Mouse (Mus musculus) liver, adult 2 months (tissue): Measurements from ENCODE around the gene Tmem150b. TPM values are rescaled to one million over a fixed set of nuclear protein-coding genes. Genes with fewer than 3 reads are reported as not detected.
A peak's percentile ranks its signal among the peaks of the same experiment; 100 is the strongest.

Experiments
- DNase-seq: peaks from one replicate; pipeline ENCODE4 v3.0.0-alpha.2; 2011; ENCODE audit warnings: low read depth, low spot score; ENCODE audit errors: extremely low read depth
- H3K27ac ChIP-seq: fragments of 200-500 bp; replicated peaks from 2 replicates; pipeline ENCODE4 v1.5.1; 2012; ENCODE audit warnings: low read depth, mild to moderate bottlenecking, control low read depth, inconsistent platforms, low read length; ENCODE audit not compliant: insufficient read depth
- H3K27me3 ChIP-seq: fragments of 200-500 bp; 2 replicates; pipeline ENCODE4 v1.6.1; 2012; ENCODE audit warnings: mild to moderate bottlenecking, moderate library complexity, low read length, inconsistent platforms; ENCODE audit not compliant: control insufficient read depth, insufficient read depth
- H3K36me3 ChIP-seq: fragments of 200-500 bp; 2 replicates; pipeline ENCODE4 v1.6.1; 2012; ENCODE audit warnings: low read length, inconsistent platforms; ENCODE audit not compliant: control insufficient read depth, insufficient read depth
- H3K4me1 ChIP-seq: fragments of 200-500 bp; 2 replicates; pipeline ENCODE4 v1.6.1; 2011; ENCODE audit warnings: low read length; ENCODE audit not compliant: control insufficient read depth, insufficient read depth
- H3K4me3 ChIP-seq: fragments of 200-500 bp; 2 replicates; pipeline ENCODE4 v1.5.1; 2011; ENCODE audit warnings: low read depth, mild to moderate bottlenecking, control low read depth, low read length, moderate library complexity; ENCODE audit not compliant: insufficient read depth
- H3K79me2 ChIP-seq: fragments of 200-500 bp; 2 replicates; pipeline ENCODE4 v1.6.1; 2012; ENCODE audit warnings: inconsistent platforms, mild to moderate bottlenecking, low read length, moderate library complexity; ENCODE audit not compliant: control insufficient read depth, insufficient read depth
- H3K9ac ChIP-seq: fragments of 200-500 bp; 2 replicates; pipeline ENCODE4 v1.6.1; 2012; ENCODE audit warnings: low read depth, mild to moderate bottlenecking, control low read depth, inconsistent platforms, low read length
- CTCF ChIP-seq: fragments of 200-500 bp; IDR thresholded peaks from 2 replicates; pipeline ENCODE4 v1.5.1; 2011; ENCODE audit warnings: low read depth, low read length, control low read depth
- POLR2A ChIP-seq: fragments of 200-500 bp; IDR thresholded peaks from 2 replicates; pipeline ENCODE4 v1.6.1; 2011; ENCODE audit warnings: low read length, control low read depth; ENCODE audit not compliant: insufficient read depth; ENCODE audit errors: extremely low read depth
- WGBS: fragments of 180-500 bp; shearing (Covaris S2); methylation state at CpG from one replicate; pipeline ENCODE4 v1.1.7; 2018; 5-methylcytosine and 5-hydroxymethylcytosine counted together
- polyA plus RNA-seq: library from polyadenylated mRNA; depleted of rRNA; stranded (reverse); fragments of >200 nt; gene quantifications from 2 replicates; pipeline ENCODE4 v1.2.3, GENCODE M21; 2012; rRNA removed
- total RNA-seq: library from RNA; depleted of rRNA; stranded (reverse); fragments of >200 nt; gene quantifications from 2 replicates; pipeline ENCODE4 v1.2.3, GENCODE M21; 2014; rRNA removed

The Tmem150b gene
- 0.07 and 0.28 TPM in 2 replicates for total RNA-seq
- polyA plus RNA-seq: 0.19 and 0.44 TPM in 2 replicates

DNA sequence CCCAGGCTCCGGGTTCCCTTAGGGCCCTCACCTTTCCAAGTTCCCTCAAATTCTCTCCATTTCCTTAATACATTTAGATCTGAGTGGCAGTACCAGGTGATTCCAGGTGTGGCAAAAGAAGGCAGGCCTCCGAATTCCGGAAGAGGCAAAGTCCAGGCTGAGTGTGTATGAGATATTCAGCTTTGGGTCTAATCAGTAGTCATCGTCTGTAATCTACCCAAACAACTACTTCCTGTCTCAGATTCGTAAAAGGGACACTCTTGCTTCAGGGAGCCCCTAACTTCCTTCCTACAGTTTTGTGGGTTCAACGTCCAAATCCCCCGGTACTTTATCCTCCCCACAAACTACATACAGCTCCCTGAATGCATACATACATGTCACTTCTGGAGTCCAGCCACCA lies at the start of gene Tmem150b:
TSS of gene Tmem150b (minus strand) at position 81 of the 400 bp plus-strand sequence.
- no peak within 1 kb of the TSS for H3K4me3 ChIP-seq
- DNase-seq: no peak
- H3K4me1 ChIP-seq: no peaks in the 10 kb centered on the region
- H3K36me3 ChIP-seq: no peaks in the 10 kb centered on the region
- peak within 1 kb of the TSS; percentile 60 for H3K27ac ChIP-seq
- TF ChIP-seq POLR2A (no peak), CTCF (no peak)
- H3K9ac ChIP-seq: 0 out of 2 replicates have a peak within 1 kb of the TSS, but pooled peaks have one; percentile 23
- WGBS: 68% methylated on average over 7 of the region's 7 CpGs
- H3K79me2 ChIP-seq: no peaks in the 10 kb centered on the region
- peaks cover 3% of the 10 kb centered on the region; the same call in 1 of the 2 replicates for H3K27me3 ChIP-seq

GRCm38 (mm10) chr7:4771202-4771601 lies 46.2 kb upstream of the Tmem150b start, which contains the start of gene Fam71e2:
Gene Fam71e2 (minus strand): TSS chr7:4771302.
- no peaks in the 10 kb centered on the region for H3K36me3 ChIP-seq
- TF ChIP-seq CTCF (no peak), POLR2A (no peak)
- no peak within 1 kb of the TSS for H3K4me3 ChIP-seq
- H3K9ac ChIP-seq: no peak within 1 kb of the TSS
- H3K4me1 ChIP-seq: no peaks in the 10 kb centered on the region
- WGBS: 77% methylated on average over 5 of the region's 5 CpGs
- no peak within 1 kb of the TSS for H3K27ac ChIP-seq
- H3K79me2 ChIP-seq: no peaks in the 10 kb centered on the region
- H3K27me3 ChIP-seq: 0 out of 2 replicates have a peak, but pooled peaks cover under 1% of the 10 kb centered on the region
- no peak for DNase-seq

DNA sequence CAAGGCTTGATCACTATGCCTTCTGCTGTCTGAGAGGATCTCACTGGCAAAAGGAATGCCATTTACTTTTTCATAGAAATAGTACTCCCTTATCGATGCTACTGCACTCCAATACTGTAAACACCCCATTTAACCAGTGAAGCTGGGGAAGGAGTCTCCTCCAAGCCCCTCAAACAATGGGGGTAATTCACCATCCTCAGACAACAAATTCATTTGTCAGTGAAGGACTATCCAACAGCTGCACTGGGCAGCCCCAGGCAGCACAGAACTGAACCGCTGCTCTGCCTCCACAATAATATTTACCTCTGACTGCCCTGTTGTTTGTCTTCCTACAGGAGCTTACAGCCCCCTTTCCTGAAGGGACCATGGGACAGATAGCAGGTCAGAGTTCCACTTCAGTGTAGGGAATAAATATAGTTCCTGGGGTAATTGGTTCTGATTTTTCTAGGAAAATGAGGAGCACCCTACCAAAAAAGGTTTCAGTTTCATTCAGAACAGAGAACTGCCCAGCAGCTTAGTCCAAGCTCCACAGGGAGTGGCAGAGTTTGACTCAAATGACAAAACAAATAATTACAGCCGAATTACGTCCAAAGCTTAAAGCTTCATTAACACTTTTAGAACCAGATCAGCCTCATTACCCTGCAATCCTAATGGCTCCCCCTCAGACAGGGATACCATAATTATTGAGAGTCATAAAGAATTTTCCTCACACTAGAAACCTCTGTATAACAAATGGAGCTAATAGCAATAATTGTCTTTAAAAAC lies 40.1 kb upstream of the Tmem150b start:
- H3K27ac ChIP-seq: 0 out of 2 replicates have a peak overlapping the region, but pooled peaks have one; percentile 0

DNA sequence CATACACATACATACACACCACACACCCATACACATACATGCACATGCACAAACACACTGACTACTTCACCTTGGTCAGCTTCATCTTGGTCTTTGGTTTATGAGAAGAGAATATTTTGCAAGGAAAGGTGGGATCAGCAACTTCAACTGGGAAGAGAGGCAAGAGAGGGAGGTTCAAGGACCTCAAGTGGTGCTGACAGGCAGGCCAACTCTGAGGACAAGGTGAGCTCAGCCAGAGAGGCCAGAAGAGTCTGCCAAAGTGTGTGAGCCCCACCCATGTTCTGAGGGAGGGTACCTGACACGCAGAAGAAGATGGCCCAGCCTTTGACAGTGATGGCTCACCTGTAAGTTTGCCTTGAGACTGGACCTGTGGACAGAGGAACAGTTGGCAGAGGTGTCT lies 34.6 kb upstream of the Tmem150b start:
- no peaks in the 10 kb centered on the region for H3K27me3 ChIP-seq
- no peak overlapping the region for H3K27ac ChIP-seq
- no peaks in the 10 kb centered on the region for H3K36me3 ChIP-seq
- H3K79me2 ChIP-seq: no peaks in the 10 kb centered on the region
- DNase-seq: no peak
- H3K4me1 ChIP-seq: no peaks in the 10 kb centered on the region
- no peak overlapping the region for H3K9ac ChIP-seq
- H3K4me3 ChIP-seq: no peak overlapping the region
- no peak for TF ChIP-seq POLR2A
- no peak for TF ChIP-seq CTCF
- 43% methylated on average over 1 of the region's 1 CpGs for WGBS

More for the DNA sequence above, 40.1 kb upstream of the Tmem150b start:
- Histone ChIP-seq H3K4me1 (no peaks in the 10 kb centered on the region), H3K9ac (0 out of 2 replicates have a peak overlapping the region, but pooled peaks have one; percentile 2), H3K4me3 (no peak overlapping the region), H3K36me3 (no peaks in the 10 kb centered on the region), H3K79me2 (no peaks in the 10 kb centered on the region), H3K27me3 (no peaks in the 10 kb centered on the region)
- DNase-seq: no peak
- TF ChIP-seq POLR2A (no peak), CTCF (no peak)
- 10% methylated on average over 4 of the region's 4 CpGs for WGBS

- 15% methylated on average over 24 of the region's 24 CpGs for WGBS
- Histone ChIP-seq H3K4me1 (no peaks in the 10 kb centered on the region; the same call in 1 of the 2 replicates), H3K27me3 (no peaks in the 10 kb centered on the region), H3K36me3 (no peaks in the 10 kb centered on the region), H3K79me2 (no peaks in the 10 kb centered on the region), H3K4me3 (peak within 1 kb of the TSS; percentile 32; the same call in 1 of the 2 replicates), H3K9ac (no peak within 1 kb of the TSS), H3K27ac (no peak within 1 kb of the TSS)
- no peak for TF ChIP-seq POLR2A
- no peak for TF ChIP-seq CTCF
- DNase-seq: no peak
These were observed 27.9 kb upstream of the Tmem150b start, which contains the start of gene Cox6b2 for GRCm38 (mm10) chr7:4752821-4753570. Gene Cox6b2 (minus strand): TSS chr7:4753094.
